Comparison of ENCODE assay signal across 8 mouse cellular contexts in genomic region chr5:138085421-138085911, GRCm38 (mm10). TPM values are rescaled to one million over a fixed set of nuclear protein-coding genes. Genes with fewer than 3 reads are reported as not detected.
DNase-seq lines count a peak whose midpoint lies in the region; ATAC-seq and TF ChIP-seq lines count a peak whose summit lies in the region.

No protein-coding gene starts in this region.

- peak overlapping the region; percentile 87 for H3K4me2 ChIP-seq in heart, postnatal 0 days (ENCODE audit: low read depth, low read length)

- under 1% methylated on average over 18 of the region's 18 CpGs for WGBS in heart, postnatal 0 days
- under 1% methylated on average over 18 of the region's 18 CpGs for WGBS in midbrain, embryonic 10.5 days

- H3K27ac ChIP-seq in heart, postnatal 0 days (ENCODE audit: low read depth): peak overlapping the region; percentile 83
- peak overlapping the region; percentile 98 for H3K27ac ChIP-seq in midbrain, embryonic 10.5 days (replicated peaks)

- H3K9ac ChIP-seq in heart, postnatal 0 days (replicated peaks; ENCODE audit: low read depth, low read length): peak overlapping the region; percentile 93

- no peaks in the 10 kb centered on the region for H3K9me3 ChIP-seq in heart, postnatal 0 days (replicated peaks; ENCODE audit: control insufficient read depth, low read length)
- no peaks in the 10 kb centered on the region for H3K9me3 ChIP-seq in midbrain, embryonic 10.5 days (replicated peaks)

- no peak for TF ChIP-seq CTCF in heart, postnatal 0 days (IDR thresholded peaks at IDR 0.05; ENCODE audit: low read depth)

- peaks cover 8% of the 10 kb centered on the region for H3K4me1 ChIP-seq in heart, postnatal 0 days (ENCODE audit: control insufficient read depth, insufficient read depth)
- H3K4me1 ChIP-seq in midbrain, embryonic 10.5 days: peaks cover 14% of the 10 kb centered on the region

- peak; percentile 25; the same call in 1 of the 2 replicates for ATAC-seq in heart, postnatal 0 days (ENCODE audit: insufficient read depth, low read depth)
- no peak for ATAC-seq in megakaryocyte progenitor cell, adult 5-6 weeks (replicated peaks; ENCODE audit: poor library complexity)

- peak overlapping the region; percentile 78 for H3K4me3 ChIP-seq in heart, postnatal 0 days (ENCODE audit: low read depth, low read length)
- H3K4me3 ChIP-seq in midbrain, embryonic 10.5 days: peak overlapping the region; percentile 84

- intact Hi-C loops in left cerebral cortex, postnatal 36 days (cut with DNase I): loop anchor here (2.0 kb wide), 1 partner anchor 31 kb away; the partner anchor contains the start of gene Zscan21

- no peak for TF ChIP-seq EP300 in heart, postnatal 0 days (IDR thresholded peaks at IDR 0.05; ENCODE audit: low read depth)

- peaks cover 5% of the 10 kb centered on the region; the same call in 1 of the 2 replicates for H3K36me3 ChIP-seq in heart, postnatal 0 days (replicated peaks; ENCODE audit: control insufficient read depth, insufficient read depth, low read length)
- peaks cover 27% of the 10 kb centered on the region for H3K36me3 ChIP-seq in midbrain, embryonic 10.5 days

- H3K27me3 ChIP-seq in heart, postnatal 0 days (ENCODE audit: control insufficient read depth, insufficient read depth, low read length): no peaks in the 10 kb centered on the region
- no peaks in the 10 kb centered on the region for H3K27me3 ChIP-seq in midbrain, embryonic 10.5 days (ENCODE audit: low read depth, poor library complexity, severe bottlenecking)

- DNase-seq in adrenal gland, adult 8-10 months: peak; percentile 12
- no peak for DNase-seq in adrenal gland, postnatal 4 days (ENCODE audit: low spot score in 2 of 2)
- DNase-seq in thymus, postnatal 25 days: peak; percentile 17
- DNase-seq in thymus, adult 18-20 months: no peak
- peak; percentile 22 for DNase-seq in heart, postnatal 0 days (ENCODE audit: low spot score)
- DNase-seq in left cerebral cortex, postnatal 36 days (ENCODE audit: low spot score in 2 of 2): peak; percentile 14 to 23
- no peak for DNase-seq in midbrain, embryonic 10.5 days (ENCODE audit: low spot score)

RNA-seq across cellular contexts. Expression of gene Zkscan1, which starts 0.6 kb away (rescaled TPM):
- 10 to 100 TPM; 39.6 to 51.4 (median 47.6) TPM for total RNA-seq in adrenal gland, adult 8-10 months (2022)
- 10 to 100 TPM; 49.4 to 53.5 TPM for total RNA-seq in adrenal gland, postnatal 4 days (2021)
- 10.9 and 19.1 TPM in 2 replicates for total RNA-seq in heart, postnatal 0 days (2014; rRNA removed; ENCODE audit: low replicate concordance)
- polyA plus RNA-seq in heart, postnatal 0 days (2015; fragmentation: Nextera tagmentation; extraction: Ambion mirVana): 5.4 and 6.5 TPM in 2 replicates
- total RNA-seq in left cerebral cortex, postnatal 36 days (2021): 10 to 100 TPM; 39.9 to 40.2 TPM
- polyA plus RNA-seq in midbrain, embryonic 10.5 days (2016; fragmentation: Nextera tagmentation; extraction: Ambion mirVana): 23.1 and 31.1 TPM in 2 replicates
- total RNA-seq in megakaryocyte progenitor cell, adult 5-6 weeks (2015): 26.0 and 30.1 TPM in 2 replicates
- total RNA-seq in megakaryocyte progenitor cell, adult 5-6 weeks (2017): 19.9 and 25.2 TPM in 2 replicates

RNA-seq across cellular contexts. Expression of gene Zscan21, which starts 31.2 kb away (rescaled TPM):
- 10 to 100 TPM; 16.7 to 18.8 (median 17.1) TPM for total RNA-seq in adrenal gland, adult 8-10 months (2022)
- total RNA-seq in adrenal gland, postnatal 4 days (2021): 10 to 100 TPM; 26.2 to 26.6 TPM
- 7.7 and 14.0 TPM in 2 replicates for total RNA-seq in heart, postnatal 0 days (2014; rRNA removed; ENCODE audit: low replicate concordance)
- 25.0 and 25.2 TPM in 2 replicates for polyA plus RNA-seq in heart, postnatal 0 days (2015; fragmentation: Nextera tagmentation; extraction: Ambion mirVana)
- total RNA-seq in left cerebral cortex, postnatal 36 days (2021): 10 to 100 TPM; 16.1 to 16.4 TPM
- 105 and 114 TPM in 2 replicates for polyA plus RNA-seq in midbrain, embryonic 10.5 days (2016; fragmentation: Nextera tagmentation; extraction: Ambion mirVana)
- 13.9 and 14.0 TPM in 2 replicates for total RNA-seq in megakaryocyte progenitor cell, adult 5-6 weeks (2015)
- total RNA-seq in megakaryocyte progenitor cell, adult 5-6 weeks (2017): 11.8 and 12.5 TPM in 2 replicates

RNA-seq across cellular contexts. Expression of gene Smok3c, which starts 32.5 kb away (rescaled TPM):
- not detected for total RNA-seq in adrenal gland, adult 8-10 months (2022)
- not detected for total RNA-seq in adrenal gland, postnatal 4 days (2021)
- total RNA-seq in heart, postnatal 0 days (2014; rRNA removed; ENCODE audit: low replicate concordance): not detected in 2 replicates
- polyA plus RNA-seq in heart, postnatal 0 days (2015; fragmentation: Nextera tagmentation; extraction: Ambion mirVana): not detected in 2 replicates
- not detected for total RNA-seq in left cerebral cortex, postnatal 36 days (2021)
- not detected in 2 replicates for polyA plus RNA-seq in midbrain, embryonic 10.5 days (2016; fragmentation: Nextera tagmentation; extraction: Ambion mirVana)
- not detected in 2 replicates for total RNA-seq in megakaryocyte progenitor cell, adult 5-6 weeks (2015)
- total RNA-seq in megakaryocyte progenitor cell, adult 5-6 weeks (2017): not detected in 2 replicates

Comparison
In these comparisons a context has a peak if more than half of its experiments do, and no peak if none do; other contexts are left out.
1. DNase-seq: peak in adrenal gland, adult 8-10 months (single experiment), thymus, postnatal 25 days (single experiment), heart, postnatal 0 days (single experiment) and left cerebral cortex, postnatal 36 days (2 of 2); none in adrenal gland, postnatal 4 days (0 of 2), thymus, adult 18-20 months (0 of 2) and midbrain, embryonic 10.5 days (single experiment).